Mouse (Mus musculus): Measurements from ENCODE around the gene Pde11a.

The Pde11a gene

GRCm38 (mm10) chr2:76095861-76096260, 242.7 kb downstream of the Pde11a start:
- ATAC-seq (ENCODE audit: low TSS enrichment), result no peak

DNA sequence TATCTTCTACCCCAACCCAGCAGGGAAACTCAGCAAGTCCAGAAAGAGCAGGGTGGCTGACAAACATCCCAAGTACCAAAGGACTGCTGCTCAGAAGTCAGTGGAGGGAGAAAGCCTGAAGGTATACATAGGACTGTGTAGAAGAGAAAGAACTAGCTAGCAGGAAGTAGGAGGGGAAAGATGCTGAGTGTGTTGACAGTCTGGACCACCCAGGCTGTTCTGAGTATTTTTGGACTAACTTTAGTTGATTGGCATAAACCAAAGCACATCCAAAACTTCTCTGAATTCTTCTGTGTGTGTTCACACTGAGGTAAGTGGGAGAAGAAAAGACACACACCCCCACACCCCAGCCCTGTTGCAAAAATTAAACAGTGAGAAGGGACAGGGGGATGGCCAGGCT, 248.1 kb downstream of the Pde11a start:
- no peak; the same call in 1 of the 2 replicates for ATAC-seq (ENCODE audit: low TSS enrichment)

GRCm38 (mm10) chr2:76088844-76089243, 249.7 kb downstream of the Pde11a start:
- no peak for ATAC-seq (ENCODE audit: low TSS enrichment)

DNA sequence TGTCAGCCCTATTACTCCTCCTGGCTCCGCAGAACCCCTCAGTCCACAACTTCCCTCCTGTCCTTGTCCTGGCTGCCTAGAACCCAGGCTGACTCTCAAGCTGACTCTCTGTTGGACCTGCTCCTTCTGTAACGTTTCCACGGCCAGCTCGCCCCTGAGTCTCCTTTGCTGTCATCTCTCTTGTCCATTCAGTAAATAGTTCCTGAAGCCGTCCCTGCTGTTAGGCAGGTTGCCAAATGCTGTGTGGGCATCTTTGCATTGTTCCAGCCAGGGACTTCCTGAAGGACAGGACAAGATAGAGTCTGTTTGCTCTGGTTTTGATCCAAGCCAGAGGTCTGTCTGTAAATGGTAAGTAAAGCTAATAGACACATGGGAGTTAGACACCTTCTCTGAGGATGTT, 250.2 kb downstream of the Pde11a start:
- ATAC-seq (ENCODE audit: low TSS enrichment), result no peak

DNA sequence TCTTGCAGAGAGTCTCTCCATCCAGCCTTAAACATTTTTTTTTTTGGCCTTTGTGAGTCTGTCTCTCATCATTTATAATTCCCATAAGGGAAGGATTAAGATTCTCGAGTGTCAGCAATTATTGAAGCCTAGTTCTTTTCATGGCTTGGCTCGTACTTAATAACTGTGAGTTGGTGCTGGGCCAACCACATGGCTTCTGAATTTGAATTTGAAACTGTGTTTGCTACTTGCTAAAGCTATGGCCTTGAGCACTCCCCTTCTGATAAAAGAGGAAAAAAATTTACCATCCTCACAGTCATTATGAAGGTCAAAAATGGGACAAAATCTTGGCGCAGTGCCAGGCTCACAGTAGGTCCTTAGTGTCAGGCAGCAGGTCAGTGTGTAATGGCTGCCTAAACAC, 251.4 kb downstream of the Pde11a start:
- no peak for ATAC-seq (ENCODE audit: low TSS enrichment)

DNA sequence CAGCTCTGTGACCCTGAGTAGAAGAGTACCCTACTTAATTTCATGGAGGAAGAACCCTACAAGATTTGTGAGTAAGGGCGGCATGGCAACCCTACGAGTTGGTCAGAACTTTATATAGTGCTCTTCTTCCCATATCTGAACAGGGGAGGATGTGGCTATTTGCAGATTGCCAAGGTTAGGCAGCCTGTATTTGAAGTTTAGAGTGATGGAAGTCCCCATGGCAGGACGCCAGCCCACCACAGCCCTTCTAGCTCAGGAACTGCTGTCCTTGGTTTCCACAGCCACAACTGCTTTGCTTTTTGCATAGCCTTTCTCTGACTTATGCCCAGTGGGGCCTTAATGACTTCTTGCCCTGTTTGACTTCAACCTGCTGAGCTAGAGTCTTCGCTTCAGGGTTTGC, 253.6 kb downstream of the Pde11a start:
- ATAC-seq (ENCODE audit: low TSS enrichment), result no peak

- ATAC-seq (ENCODE audit: low TSS enrichment), result no peak
Measured at GRCm38 (mm10) chr2:76083901-76084300, 254.7 kb downstream of the Pde11a start.

DNA sequence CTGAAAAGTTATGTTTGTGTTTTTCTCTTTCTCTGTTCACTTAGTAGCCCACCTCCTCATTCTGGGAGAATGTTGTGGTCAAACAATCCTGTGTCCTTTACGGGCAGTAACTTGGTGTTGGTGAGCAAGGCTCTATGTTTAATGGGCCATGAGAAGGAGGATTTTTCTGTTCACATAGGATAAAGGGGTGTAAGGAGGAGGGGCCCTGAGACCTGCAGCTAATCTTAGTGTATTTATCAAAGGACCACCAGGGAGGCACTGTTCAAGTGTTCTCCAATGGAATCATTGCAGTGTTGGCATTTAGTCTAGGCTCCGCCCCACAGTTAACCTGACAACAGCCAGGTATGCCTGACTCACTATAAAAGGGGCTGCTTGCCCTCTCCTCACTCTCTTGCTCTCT, 255.2 kb downstream of the Pde11a start:
- no peak for ATAC-seq (ENCODE audit: low TSS enrichment)

GRCm38 (mm10) chr2:76081991-76082390, 256.6 kb downstream of the Pde11a start:
- ATAC-seq (ENCODE audit: low TSS enrichment), result no peak

- ATAC-seq (ENCODE audit: low TSS enrichment), result no peak
Measured at GRCm38 (mm10) chr2:76080549-76080948, 258.0 kb downstream of the Pde11a start.

- ATAC-seq (ENCODE audit: low TSS enrichment), result no peak
Measured at GRCm38 (mm10) chr2:76076838-76077237, 261.7 kb downstream of the Pde11a start.

DNA sequence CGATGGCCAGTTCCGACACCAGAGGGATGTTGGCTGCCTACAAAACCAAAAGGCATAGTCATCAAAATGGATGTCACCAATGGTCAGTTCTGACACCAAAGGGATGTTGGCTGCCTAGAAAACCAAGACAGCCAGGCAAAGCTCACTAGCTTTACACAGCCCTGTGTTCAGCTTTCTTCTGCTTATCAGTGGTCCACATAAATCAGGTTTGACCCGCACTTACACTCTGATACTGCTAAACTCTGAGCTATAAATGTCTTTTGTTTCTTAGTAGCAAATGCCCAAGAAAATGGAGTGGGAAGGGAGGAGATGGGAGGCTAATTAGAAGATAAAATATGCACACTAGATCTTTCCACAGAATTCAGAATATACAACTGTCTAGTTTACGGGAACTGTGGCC, 262.5 kb downstream of the Pde11a start:
- ATAC-seq (ENCODE audit: low TSS enrichment), result no peak

- no peak for ATAC-seq (ENCODE audit: low TSS enrichment)
Measured at GRCm38 (mm10) chr2:76073079-76073478, 265.5 kb downstream of the Pde11a start.

DNA sequence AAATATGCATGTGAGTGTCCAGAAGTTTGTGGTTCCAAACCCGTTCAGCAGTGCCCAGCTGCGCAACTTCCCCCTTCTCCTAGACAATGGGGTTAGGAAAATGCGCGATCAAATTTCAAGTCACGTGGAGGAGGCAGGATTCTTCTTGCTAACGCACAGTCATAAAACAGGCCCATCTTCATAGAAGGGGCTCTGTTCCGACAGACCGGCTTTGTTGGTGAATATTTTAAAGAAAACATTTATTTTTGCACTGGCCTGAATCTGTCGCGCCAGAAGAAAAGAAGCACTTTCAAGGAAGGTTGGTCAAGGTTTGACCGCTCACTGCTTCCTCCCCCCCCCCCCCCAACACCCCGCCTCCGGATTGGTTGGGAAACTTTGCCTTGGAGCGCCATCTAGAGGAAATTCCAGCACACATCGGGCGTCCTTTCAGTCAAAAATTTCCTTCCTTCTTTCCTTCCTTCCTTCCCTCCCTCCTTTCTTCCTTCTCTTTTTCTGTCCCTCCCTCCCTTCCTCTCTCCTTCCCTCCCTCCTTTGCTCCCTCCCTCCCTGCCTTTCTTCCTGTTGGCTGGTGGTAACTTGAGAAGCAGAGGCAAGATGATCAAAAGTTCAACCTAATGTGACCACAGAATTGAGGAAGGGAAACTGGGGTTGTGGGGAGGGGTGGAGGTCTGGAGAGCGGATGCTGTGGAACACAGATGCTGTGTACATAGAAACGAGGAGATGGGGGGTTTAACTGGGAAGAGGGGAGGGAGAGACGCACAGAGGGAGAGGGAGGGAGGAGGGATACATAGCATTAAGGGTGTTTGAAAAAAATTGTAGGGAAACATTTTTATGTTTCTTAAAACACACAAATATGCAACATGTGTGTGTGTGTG, 267.9 kb downstream of the Pde11a start:
- ATAC-seq (ENCODE audit: low TSS enrichment), result peak; percentile 76

- ATAC-seq (ENCODE audit: low TSS enrichment), result no peak
Measured at GRCm38 (mm10) chr2:76069238-76069637, 269.3 kb downstream of the Pde11a start.

- no peak for ATAC-seq (ENCODE audit: low TSS enrichment)
Measured at GRCm38 (mm10) chr2:76068155-76068554, 270.4 kb downstream of the Pde11a start.

DNA sequence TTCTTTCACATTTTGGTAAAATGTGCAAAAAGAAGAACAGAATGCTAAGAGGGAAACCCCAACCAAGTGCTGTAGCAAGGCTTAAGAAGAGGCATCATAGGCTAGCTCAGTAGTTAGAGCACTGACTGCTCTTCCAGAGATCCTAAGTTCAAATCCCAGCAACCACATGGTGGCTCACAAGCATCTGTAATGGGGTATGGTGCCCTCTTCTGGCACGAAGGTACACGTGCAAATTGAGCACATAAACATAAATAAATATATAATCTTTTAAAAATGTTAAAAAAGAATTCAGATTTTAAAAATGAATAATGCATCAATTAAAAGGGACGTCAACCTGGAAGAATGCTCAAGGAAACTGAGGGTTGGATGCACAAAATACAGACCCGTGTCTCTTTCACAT, 271.4 kb downstream of the Pde11a start:
- no peak for ATAC-seq (ENCODE audit: low TSS enrichment)

- ATAC-seq (ENCODE audit: low TSS enrichment), result peak; percentile 39; the same call in 1 of the 2 replicates
Measured at GRCm38 (mm10) chr2:76065292-76065691, 273.3 kb downstream of the Pde11a start.

- peak; percentile 67 for ATAC-seq (ENCODE audit: low TSS enrichment)
Measured at GRCm38 (mm10) chr2:76064078-76064477, 274.5 kb downstream of the Pde11a start.

DNA sequence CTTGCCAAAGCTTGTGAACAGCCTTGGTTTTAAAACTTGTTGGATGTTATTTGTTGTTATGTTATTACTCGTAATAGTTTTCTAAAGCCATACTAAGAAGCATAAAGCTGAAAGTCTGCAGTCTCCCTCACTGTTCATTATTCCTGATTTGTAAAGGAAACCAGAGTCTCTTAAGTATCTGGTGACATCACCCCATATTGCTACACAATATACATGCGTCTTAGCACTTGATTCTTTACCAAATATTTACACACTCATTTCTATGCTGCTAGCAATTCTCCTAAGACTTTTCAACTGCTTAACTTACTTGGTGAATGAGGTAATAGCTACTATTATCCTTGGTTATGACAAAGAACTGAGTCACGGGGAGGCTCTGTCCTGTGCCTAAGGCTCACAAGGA, 278.4 kb downstream of the Pde11a start:
- no peak for ATAC-seq (ENCODE audit: low TSS enrichment)

- ATAC-seq (ENCODE audit: low TSS enrichment), result no peak
Measured at GRCm38 (mm10) chr2:76059595-76059994, 279.0 kb downstream of the Pde11a start.

DNA sequence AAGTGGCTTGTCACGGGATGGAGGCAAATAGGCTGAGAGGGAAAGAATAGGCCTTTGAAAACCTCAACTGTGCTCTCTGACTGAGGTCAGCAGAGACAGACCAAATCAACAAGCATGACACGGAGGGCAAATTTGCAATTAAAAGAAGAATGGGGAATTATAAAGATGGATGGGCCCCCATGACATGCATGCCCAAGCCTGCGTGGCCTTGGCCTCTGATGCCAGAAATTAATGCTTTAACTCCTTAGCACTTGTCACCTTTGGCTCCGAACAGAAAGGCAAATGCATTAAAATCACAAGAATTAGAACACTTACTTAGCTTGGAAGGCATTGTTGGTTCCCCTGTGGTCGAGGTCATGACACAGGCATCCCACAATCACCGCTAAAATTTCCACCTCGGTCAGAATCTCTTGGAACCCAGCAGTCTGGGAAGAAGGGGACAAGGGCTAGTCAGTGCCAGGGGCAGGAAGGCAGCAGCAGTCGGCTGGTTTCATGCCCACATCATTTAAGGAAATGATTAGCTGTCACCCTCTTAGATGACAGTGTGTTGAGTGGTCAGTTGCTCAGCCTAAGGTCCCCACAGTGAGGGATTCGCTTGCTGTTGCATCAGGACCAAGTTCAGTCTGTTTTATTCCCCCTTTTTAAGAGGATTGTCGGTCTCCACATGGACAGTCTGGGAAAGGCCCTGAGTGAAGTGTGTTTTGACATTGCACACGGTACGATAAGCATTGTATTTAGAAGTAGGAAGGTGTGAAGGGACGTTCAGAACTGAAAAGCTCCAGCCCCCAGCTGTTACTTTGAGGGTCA, 279.7 kb downstream of the Pde11a start:
- ATAC-seq (ENCODE audit: low TSS enrichment), result no peak

DNA sequence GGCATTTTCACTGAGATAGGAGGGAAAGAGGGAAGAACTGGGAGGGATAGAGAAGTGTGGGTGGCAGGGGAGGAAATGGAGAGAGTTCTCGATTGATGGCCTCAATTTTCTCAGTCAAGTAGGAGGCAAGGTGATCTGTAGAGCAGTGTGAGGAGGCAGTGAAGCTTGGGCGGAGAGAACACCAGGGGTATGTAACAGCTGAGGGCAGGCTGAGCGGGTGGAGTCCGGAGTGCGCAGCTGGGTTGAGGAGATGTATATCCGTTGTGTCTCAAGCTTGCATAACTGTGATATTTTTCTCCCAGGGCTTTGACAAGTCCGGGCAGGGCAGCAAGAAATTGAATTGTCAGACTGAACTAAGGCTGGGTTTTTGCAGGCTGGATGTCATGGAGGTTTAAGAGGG, 281.0 kb downstream of the Pde11a start:
- ATAC-seq (ENCODE audit: low TSS enrichment), result peak; percentile 73
